Mouse (Mus musculus): ENCODE results near the gene Filip1. TPM values are rescaled to one million over a fixed set of nuclear protein-coding genes. Genes with fewer than 3 reads are reported as not detected.
"Not testable (repeated sequence)": the region's sequence is repeated elsewhere in the genome, so short reads cannot be mapped to it uniquely, and the experiment has no call there.

Gene Filip1
- 3.7 and 6.7 TPM in 2 replicates for polyA plus RNA-seq (2012; ENCODE audit: insufficient read depth, insufficient read length, missing spikeins)

DNA sequence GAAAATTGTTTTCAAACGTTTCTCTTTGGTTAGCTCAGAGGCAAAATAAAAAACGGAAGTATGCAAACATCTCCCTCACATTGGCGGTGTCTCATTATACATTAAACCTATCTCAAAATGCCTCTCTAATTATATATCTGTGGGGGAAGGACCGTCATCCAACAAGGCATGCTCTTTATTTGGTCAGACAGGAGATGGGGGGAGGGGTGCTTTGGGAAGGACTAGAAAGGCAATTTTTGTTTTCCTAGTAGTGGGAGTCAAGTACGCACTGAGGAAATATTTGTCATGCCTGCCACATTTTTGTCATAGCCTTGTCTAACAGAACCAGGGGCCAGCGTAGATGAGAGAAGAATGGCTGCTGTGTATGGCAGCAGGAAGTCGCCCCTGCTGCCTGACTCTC lies at the start of gene Filip1:
Gene Filip1, minus strand, starts transcription at position 101 of the 400 bp plus-strand sequence.
- H3K27ac ChIP-seq (replicated peaks; ENCODE audit: low read depth, low read length) = no peak within 1 kb of the TSS
- H3K4me3 ChIP-seq (ENCODE audit: insufficient read depth, low read depth, low read length) = no peak within 1 kb of the TSS
- H3K4me1 ChIP-seq (ENCODE audit: control insufficient read depth, insufficient read depth, insufficient read length, low read length) = no peaks in the 10 kb centered on the region

DNA sequence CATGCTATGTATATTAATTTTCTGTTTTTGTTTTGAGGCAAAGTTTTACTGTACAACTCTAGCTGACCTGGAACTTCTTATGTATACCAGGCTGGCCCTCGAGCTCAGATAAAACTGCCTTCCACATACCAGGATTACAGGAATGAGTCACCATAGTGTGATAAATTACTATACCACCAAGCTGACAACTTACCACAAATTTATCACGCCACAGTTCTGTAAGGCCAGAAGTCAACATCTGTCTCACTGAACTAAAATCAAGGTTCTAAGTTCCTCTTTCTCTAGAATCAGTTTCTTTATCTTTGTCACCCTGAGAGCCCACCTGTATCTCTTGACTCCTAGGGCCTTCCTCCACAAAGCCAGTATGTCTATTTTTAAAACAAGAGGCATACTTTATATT lies 45.0 kb upstream of the Filip1 start:
- Histone ChIP-seq H3K27ac (replicated peaks; ENCODE audit: low read depth, low read length) (no peak overlapping the region), H3K4me1 (ENCODE audit: control insufficient read depth, insufficient read depth, insufficient read length, low read length) (no peaks in the 10 kb centered on the region), H3K4me3 (ENCODE audit: insufficient read depth, low read depth, low read length) (no peak overlapping the region)

DNA sequence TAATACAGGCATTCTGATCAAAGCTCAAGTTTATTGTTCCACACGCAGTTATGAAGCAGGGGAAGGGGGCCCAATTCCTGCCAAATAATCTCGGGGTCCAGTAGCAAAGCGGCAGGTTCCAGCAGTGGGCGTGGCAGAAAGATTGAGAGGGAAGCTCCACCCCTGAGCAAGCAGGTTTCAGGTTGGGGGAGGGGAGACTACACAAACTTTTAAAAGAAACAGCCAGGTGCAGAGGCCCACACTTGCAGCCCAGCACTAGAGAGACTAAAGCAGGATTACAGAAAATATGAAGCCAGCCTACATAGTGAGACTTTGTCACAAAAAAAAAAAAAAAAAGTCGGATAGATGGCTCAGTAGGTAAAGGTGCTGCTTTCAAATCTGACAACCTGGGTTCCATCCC lies 40.3 kb upstream of the Filip1 start:
- H3K27ac ChIP-seq (replicated peaks; ENCODE audit: low read depth, low read length) = no peak overlapping the region
- H3K4me3 ChIP-seq (ENCODE audit: insufficient read depth, low read depth, low read length) = no peak overlapping the region
- no peaks in the 10 kb centered on the region for H3K4me1 ChIP-seq (ENCODE audit: control insufficient read depth, insufficient read depth, insufficient read length, low read length)

DNA sequence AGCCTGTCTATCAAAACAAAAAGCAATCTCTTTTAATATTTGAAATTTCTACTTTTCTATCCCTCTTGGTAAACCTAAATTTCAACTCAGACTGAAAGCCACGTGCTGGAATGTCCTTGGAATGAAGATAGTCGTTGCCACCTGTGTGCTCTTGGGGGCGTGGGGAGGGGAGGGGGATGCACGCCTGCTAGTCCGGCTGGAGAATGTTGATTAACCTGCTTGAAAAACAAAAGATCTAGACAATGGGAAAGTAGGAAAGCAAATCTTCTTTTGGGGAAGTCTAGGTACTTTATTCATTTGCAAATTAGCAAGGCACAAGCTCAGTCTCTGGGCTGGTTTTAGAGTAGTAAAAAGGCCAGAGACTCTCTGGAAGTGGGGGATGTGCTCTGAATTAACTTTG lies 36.6 kb upstream of the Filip1 start:
- H3K4me3 ChIP-seq (ENCODE audit: insufficient read depth, low read depth, low read length); H3K4me1 ChIP-seq (ENCODE audit: control insufficient read depth, insufficient read depth, insufficient read length, low read length); H3K27ac ChIP-seq (replicated peaks; ENCODE audit: low read depth, low read length): not testable (repeated sequence)

GRCm38 (mm10) chr9:80044301-80044700 lies 31.6 kb upstream of the Filip1 start:
- H3K27ac ChIP-seq (replicated peaks; ENCODE audit: low read depth, low read length); H3K4me1 ChIP-seq (ENCODE audit: control insufficient read depth, insufficient read depth, insufficient read length, low read length); H3K4me3 ChIP-seq (ENCODE audit: insufficient read depth, low read depth, low read length): not testable (repeated sequence)

DNA sequence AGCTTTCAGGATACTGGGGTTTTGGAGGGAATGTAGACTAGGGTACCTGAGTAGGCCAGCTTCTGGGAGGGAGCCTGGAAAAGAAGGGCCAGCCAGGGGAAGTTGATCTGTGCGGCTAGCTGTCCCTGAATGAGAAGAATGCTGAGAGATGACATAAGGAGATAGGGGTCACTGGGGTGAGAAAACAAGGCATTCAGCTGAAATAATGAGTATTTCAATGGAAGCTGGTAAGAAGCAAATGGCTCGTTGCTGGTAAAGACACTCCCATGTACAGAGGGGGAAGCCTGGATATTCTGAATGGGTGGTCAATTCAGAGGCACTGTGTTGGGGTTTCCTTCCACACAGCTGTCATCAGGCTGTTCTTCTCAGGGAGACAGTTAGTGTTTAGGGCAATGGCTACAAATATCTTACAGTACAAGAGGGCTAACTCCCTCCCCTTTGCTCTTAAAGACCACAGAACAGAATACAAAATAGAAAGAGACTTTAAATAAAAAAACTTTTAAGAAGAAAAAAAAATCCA lies 26.7 kb upstream of the Filip1 start:
- Histone ChIP-seq H3K4me1 (ENCODE audit: control insufficient read depth, insufficient read depth, insufficient read length, low read length) (no peaks in the 10 kb centered on the region), H3K27ac (replicated peaks; ENCODE audit: low read depth, low read length) (no peak overlapping the region), H3K4me3 (ENCODE audit: insufficient read depth, low read depth, low read length) (no peak overlapping the region)

DNA sequence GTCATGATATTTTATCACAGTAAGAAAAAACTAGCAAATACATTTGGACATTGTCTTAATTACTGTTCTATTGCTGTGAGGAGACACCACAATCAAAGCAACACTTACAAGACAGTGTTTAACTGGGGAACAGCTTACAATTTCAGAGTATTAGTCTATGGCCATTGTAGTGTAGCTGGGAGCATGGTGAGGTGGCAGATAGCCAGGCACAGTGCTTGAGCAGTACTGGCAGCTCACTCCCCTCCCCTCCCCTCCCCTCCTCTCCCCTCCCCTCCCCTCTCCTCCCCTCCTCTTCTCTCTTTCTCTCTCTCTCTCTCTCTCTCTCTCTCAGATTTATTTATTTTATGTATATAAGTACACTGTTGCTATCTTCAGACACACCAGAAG lies 25.3 kb upstream of the Filip1 start:
- no peaks in the 10 kb centered on the region for H3K4me1 ChIP-seq (ENCODE audit: control insufficient read depth, insufficient read depth, insufficient read length, low read length)
- no peak overlapping the region for H3K27ac ChIP-seq (replicated peaks; ENCODE audit: low read depth, low read length)
- H3K4me3 ChIP-seq (ENCODE audit: insufficient read depth, low read depth, low read length) = no peak overlapping the region

- H3K27ac ChIP-seq (replicated peaks; ENCODE audit: low read depth, low read length) = no peak overlapping the region
- no peak overlapping the region for H3K4me3 ChIP-seq (ENCODE audit: insufficient read depth, low read depth, low read length)
- H3K4me1 ChIP-seq (ENCODE audit: control insufficient read depth, insufficient read depth, insufficient read length, low read length) = no peaks in the 10 kb centered on the region
Measured at GRCm38 (mm10) chr9:80037262-80037996, 24.8 kb upstream of the Filip1 start.

DNA sequence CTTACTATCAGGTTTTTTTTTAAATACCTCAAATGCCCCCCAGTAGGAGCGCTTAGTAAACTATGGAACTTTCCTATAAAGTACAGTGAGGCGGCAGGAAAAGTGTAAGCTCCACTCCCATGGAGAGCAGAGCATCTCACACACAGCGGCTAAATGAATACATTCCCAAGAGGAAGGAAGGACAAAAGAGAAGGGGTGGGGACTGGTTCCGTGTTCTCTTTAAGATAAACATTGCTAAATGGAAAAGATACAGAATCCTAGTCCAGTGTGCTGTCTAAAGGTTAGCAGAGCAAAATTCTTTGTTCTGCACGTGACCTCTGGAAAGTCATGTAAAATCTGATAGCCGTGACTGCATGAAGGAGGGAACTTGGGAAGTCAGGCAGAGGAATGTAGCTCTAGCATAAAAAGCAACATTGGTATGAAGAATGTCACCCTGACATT lies 13.9 kb upstream of the Filip1 start:
- H3K4me3 ChIP-seq (ENCODE audit: insufficient read depth, low read depth, low read length) = no peak overlapping the region
- no peak overlapping the region for H3K27ac ChIP-seq (replicated peaks; ENCODE audit: low read depth, low read length)
- peaks cover 2% of the 10 kb centered on the region; the same call in 1 of the 2 replicates for H3K4me1 ChIP-seq (ENCODE audit: control insufficient read depth, insufficient read depth, insufficient read length, low read length)

DNA sequence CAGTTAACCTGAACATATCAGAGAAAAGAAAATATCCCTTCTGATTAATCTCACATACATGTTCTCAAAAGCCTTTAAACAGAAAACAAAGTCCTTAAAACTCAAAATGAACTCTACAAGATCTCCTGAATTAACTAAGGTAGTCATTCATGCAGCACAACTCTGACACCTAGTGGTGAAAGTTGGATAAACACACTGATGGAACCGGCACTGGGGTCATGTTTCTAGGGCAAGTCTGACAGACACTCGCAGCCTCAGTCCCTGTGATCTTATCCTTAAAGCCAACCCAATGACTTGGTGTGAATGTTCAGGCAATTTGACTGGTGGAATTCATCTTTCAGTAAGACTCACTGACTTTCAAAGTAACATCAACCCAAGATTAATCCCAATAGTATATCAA lies 13.4 kb upstream of the Filip1 start:
- Histone ChIP-seq H3K4me1 (ENCODE audit: control insufficient read depth, insufficient read depth, insufficient read length, low read length) (peaks cover 2% of the 10 kb centered on the region; the same call in 1 of the 2 replicates), H3K4me3 (ENCODE audit: insufficient read depth, low read depth, low read length) (no peak overlapping the region), H3K27ac (replicated peaks; ENCODE audit: low read depth, low read length) (no peak overlapping the region)

DNA sequence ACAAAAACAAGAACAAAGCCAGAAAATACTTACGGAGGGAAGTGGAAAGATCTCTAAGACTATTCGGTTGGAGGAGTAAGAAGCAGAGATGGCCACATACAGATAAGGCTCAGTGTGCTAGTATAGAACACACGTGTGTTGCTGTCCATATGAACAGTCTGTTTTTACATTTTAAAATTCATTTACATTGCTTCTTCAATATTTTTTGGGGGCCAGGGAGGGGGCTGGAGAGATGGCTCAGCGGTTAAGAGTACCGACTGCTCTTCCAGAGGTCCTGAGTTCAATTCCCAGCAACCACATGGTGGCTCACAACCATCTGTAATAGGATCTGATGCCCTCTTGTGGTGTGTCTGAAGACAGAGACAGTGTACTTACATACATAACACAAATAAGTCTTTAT lies 12.7 kb upstream of the Filip1 start:
- not testable (repeated sequence) for H3K4me3 ChIP-seq (ENCODE audit: insufficient read depth, low read depth, low read length); H3K27ac ChIP-seq (replicated peaks; ENCODE audit: low read depth, low read length); H3K4me1 ChIP-seq (ENCODE audit: control insufficient read depth, insufficient read depth, insufficient read length, low read length)

DNA sequence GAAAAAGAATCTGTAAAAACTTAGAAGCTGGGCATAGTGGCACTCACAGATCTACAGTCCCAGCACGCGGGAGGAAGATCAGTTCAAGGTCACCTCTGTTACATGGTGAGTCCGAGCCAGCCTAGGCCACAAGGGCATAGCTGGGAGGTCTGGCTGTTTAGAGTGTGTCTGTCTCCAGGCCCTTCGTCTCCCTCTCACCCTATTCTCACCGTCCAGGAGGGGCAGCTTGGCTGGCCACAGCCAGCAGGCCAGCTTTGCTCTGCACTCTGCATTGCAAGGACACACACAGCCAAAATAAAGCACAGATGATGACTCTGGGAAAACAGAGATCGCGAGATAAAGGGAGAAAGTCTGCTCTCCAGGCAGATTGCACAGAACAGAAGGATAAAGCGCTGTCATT lies 10.2 kb upstream of the Filip1 start:
- Histone ChIP-seq H3K4me1 (ENCODE audit: control insufficient read depth, insufficient read depth, insufficient read length, low read length) (peaks cover 2% of the 10 kb centered on the region; the same call in 1 of the 2 replicates), H3K4me3 (ENCODE audit: insufficient read depth, low read depth, low read length) (no peak overlapping the region), H3K27ac (replicated peaks; ENCODE audit: low read depth, low read length) (no peak overlapping the region)

GRCm38 (mm10) chr9:80021648-80022047 lies 9.0 kb upstream of the Filip1 start:
- Histone ChIP-seq H3K27ac (replicated peaks; ENCODE audit: low read depth, low read length) (no peak overlapping the region), H3K4me1 (ENCODE audit: control insufficient read depth, insufficient read depth, insufficient read length, low read length) (peaks cover 2% of the 10 kb centered on the region; the same call in 1 of the 2 replicates), H3K4me3 (ENCODE audit: insufficient read depth, low read depth, low read length) (no peak overlapping the region)

DNA sequence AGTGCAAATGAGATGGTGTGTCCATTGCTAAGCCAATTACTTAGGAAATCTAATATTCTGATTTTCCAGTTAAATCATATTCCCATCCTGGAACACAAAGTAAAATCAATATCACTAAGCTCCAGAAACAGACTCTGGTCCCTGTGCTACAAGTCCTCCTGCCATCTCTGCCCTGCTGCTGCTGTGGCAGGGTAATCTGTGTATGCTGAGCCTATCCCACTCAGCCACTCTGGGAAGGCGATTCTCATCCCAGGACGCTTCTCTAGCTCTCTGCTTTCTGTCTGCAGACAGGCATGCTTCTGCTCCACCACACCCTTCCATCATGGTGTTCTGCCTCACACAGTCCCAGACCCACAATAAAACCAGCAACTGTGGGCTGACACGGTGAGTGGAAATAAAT lies 7.8 kb upstream of the Filip1 start:
- H3K27ac ChIP-seq (replicated peaks; ENCODE audit: low read depth, low read length) = no peak overlapping the region
- H3K4me3 ChIP-seq (ENCODE audit: insufficient read depth, low read depth, low read length) = no peak overlapping the region
- peaks cover 2% of the 10 kb centered on the region; the same call in 1 of the 2 replicates for H3K4me1 ChIP-seq (ENCODE audit: control insufficient read depth, insufficient read depth, insufficient read length, low read length)

GRCm38 (mm10) chr9:80012016-80012415 lies 635 bp downstream of the Filip1 start:
- Histone ChIP-seq H3K4me1 (ENCODE audit: control insufficient read depth, insufficient read depth, insufficient read length, low read length) (no peaks in the 10 kb centered on the region), H3K4me3 (ENCODE audit: insufficient read depth, low read depth, low read length) (no peak overlapping the region), H3K27ac (replicated peaks; ENCODE audit: low read depth, low read length) (no peak overlapping the region)

All from brown adipose tissue, adult 24 weeks (tissue).